Mouse (Mus musculus): ENCODE measurements around the gene Copz2.

GRCm38 (mm10) chr11:96809562-96810235, 40.0 kb upstream of the Copz2 start:
- TF ChIP-seq POLR2A (IDR thresholded peaks at IDR 0.05; ENCODE audit: low read depth, low read length) (no peak), CTCF (IDR thresholded peaks at IDR 0.05; ENCODE audit: extremely low read depth, insufficient read depth, insufficient read length, insufficient replicate concordance) (no peak)

Data from spleen, adult 2 months (tissue).